Mouse (Mus musculus) B cell, adult (primary cell): ENCODE data around the gene Mrpl54. TPM values are rescaled to one million over a fixed set of nuclear protein-coding genes. Genes with fewer than 3 reads are reported as not detected.

Source experiments
- total RNA-seq: library from RNA; stranded (reverse); gene quantifications from 4 replicates; pipeline ENCODE4 v1.2.4, GENCODE M21; 2023; ENCODE audit not compliant: inconsistent age

Gene Mrpl54
- total RNA-seq: 128 to 138 TPM (median 136 TPM) in 4 replicates

DNA sequence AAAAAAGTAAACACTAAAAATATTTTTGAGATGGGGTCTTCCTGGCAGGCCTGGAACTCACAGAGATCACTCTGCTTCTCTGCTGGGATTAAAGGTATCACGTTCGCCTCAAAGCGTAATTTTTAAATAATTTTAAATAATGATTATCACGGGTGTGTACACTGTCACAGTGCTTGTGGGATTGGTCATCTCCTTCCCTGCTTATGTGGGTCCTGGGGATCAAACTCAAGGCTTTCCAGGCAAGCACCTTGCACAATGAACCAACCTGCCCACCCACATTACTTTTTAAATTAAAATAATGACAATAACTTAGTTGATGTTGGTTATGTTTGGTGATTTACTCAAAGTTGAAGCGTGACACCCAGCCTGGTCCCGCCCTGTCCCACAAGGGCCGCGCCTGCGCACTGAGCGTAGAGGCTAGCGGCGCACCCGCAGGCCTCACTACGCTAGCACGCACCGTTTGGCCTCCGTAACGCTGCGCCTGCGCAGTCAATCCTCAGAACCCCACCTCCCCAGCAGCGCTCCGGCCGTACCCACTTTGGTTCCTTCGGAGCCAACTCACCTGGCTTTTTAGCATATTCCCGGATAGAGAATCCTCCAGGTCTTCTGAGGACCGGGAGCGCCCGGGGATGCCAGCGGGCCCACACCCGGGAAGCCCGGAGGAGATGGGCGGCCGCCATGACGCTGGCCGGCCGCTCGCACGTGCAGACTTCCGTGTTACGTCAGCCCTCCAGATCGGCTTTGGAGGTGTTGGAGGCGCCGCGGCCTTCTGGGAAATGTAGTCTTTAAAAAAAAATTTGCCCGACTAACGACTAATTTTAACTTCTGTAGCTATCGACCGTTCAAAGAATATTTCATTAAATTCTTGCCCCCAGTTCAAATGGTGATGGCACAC, at the start of gene Mrpl54, which contains the start of gene Apba3:
TSS of gene Mrpl54 (minus strand) at position 724 of the 895 bp plus-strand sequence.
TSS of gene Apba3 (plus strand) at position 750 of the 895 bp plus-strand sequence.

DNA sequence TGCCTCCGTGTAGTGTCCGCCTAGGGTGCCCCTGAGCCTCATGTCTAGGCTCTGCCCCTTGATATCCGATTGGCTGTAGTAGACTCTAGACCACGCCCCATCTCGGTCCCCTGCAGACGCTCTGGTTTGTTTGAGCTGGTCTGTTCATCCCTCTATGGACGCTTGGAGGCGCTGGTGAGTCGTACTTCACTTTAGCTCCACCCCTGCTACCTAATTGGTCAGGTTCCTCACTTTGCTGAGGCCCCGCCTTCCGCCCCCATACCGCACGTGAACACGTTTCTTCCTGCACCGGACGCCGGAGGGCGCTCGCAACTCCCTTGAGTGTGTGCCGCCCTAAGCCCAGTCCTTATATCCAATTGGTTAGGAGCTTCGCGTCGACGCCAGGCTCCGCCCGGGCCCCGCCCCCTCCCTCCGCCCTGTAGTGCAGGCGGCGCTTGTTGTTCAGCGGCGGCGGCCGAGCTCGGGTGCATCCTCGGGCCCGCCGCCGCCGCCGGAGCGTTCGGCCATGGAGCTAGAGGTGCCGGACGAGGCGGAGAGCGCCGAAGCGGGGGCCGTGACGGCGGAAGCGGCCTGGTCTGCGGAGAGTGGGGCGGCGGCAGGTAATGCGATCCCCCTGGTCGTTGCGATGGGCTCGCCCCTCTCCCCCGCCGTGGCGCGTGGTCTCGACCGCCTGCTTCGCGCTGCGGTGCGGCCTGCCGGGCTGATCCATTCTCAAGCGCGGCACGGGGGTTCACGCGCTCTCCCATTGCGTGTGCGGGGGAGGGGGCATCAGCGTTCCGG, 26.0 kb upstream of the Mrpl54 start, which contains the start of gene Pip5k1c:
TSS of gene Pip5k1c (plus strand) at position 410 of the 780 bp plus-strand sequence.

DNA sequence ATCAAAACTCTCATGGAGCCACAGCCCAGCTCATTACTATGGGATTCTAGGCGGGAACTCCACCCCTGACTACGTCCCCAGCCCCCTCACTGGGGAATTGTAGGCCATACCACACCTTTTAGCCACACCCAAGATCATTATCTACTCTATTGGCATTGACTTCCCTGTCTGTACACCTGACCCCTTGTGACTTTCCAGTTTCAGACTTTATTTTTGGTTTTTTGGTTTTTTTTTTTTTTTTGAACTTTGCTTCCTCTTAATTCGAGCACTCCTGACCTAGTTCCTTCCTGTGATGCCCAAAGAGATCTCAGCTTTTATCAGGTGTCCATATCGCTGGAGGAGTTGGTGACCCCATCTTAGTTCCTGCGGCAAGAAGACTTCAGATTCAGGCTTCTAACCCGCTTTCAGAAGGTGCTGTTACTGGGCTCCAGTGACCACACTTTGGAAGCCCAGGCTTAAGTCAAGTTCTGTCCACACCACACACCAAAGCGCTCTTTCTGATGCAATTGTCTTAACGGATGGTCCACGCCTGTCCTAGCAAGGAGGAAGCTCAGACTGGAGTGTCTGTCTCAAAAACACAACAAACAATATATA, 24.9 kb upstream of the Mrpl54 start, which contains the start of gene Tjp3:
TSS of gene Tjp3 (minus strand) at position 71 of the 594 bp plus-strand sequence.

DNA sequence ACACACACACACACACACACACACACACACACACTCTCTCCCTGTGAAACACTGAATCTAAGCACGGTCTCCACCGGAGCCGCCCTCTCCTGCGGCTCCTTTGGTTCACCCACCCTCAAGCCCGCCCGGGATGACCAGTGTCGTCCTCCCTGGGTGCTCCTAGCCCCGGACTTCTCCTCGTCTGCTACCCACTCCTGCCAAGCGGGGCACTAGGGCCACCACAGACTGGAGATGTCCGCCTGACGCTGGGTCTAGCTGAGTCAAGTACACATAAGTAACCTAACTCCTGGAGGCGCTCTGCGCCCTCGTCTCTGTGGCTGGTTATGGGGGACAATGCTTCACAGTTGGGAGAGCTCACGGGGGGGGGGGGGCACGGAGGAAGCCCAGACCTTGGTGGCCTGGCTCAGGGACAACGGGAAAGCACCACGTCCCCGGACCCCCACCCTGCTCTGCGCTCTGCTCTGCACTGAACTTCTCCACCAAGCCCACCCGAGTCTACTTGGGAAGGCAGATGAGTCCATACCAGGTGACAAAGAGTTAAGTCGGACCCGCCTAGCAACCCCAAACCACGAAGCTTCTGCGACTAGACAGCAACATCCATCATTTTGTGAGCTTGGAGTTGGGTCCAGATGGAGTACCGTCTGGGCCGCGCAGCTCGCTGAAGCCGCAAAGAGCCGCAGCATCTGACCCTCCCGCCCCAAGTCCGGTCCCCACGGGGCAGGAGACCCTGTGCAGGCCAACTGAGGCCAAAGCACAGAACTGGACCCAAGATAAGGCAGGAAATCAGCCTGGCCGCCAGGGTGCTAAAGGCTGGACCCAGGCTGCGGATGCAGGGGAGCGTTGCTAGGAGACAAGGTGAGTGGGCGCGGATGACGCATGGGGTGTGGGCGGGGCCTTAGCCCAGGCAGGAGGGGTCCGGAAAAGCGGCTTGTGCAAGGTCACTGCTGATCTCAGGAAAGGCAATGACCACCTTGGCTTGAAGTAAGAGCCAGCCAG, 14.0 kb downstream of the Mrpl54 start, which contains the start of gene Matk:
TSS of gene Matk (plus strand) at position 512 of the 996 bp plus-strand sequence.

DNA sequence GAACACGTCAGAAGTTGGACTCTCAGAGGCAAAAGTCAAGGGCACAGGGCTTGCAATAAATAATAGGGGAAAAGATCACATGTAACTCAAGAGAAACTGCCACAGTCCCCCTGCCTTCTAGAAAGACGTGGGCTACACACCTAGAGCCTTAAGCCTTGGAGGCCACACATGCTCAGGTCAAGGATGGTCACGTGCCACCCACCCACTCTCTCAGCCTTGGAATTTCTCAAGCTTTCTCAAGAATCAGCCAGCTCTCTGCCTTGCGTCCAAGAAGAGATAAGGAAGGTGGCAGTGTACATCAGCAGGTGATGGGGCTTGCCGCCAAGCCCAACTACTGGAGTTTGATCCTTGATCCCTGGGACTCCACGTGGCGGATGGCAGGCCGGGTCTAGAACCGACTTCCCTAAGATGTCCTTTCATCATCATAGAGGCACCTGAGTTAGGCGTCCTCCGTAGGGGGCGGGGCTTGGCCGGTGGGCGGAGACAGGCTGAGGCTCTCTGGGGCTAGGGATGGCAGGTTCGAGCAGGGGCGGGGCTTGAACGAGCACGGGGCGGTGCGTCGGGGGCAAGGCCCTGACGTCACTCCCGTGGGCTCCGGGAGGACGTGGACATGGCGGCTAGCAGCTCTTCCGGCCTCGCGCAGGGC, 34.0 kb downstream of the Mrpl54 start, which contains the start of gene Zfr2:
TSS of gene Zfr2 (plus strand) at position 576 of the 646 bp plus-strand sequence.

DNA sequence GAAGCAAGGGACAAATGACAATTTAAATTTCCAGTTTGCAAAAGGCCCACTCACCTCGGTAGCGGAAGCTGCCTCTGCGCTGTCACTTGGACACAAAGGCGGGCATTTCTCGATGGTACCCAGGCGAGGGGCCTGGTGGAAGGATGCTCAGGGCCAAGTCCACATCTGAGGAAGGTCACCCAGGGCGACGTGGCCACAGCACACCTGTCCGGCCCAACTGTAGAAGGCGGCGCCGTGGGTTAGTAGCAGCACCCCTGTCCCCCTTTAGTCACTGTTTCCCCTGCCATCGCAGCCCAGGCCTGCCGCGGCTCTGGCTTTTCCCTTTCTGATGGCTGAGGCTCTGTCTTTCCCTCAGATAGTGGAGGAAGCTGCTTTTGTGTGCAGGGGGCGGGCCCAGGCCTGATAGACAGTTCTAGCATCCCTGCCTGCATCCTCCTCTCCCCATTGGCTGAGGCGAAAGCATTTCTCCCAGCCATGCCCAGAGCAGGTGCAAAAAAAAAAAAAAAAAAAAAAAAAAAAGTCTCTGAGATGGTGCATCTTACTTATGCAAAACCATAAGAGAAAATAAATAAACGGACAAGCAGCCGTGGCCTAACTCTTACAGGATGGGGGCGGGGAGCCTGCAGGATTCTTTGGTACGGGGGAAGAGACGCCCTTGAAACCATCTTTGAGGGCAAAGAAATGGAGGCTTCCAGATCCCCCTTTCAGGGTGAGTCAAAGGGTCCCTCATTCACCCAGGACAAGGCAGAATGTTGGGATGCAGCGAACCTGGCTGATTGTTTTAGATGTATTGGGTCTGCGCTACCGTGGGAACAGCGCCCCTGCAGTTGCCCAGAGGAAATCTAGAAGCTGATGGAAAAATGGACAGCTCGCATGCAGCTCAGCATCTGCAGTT, 36.0 kb downstream of the Mrpl54 start, which contains the start of gene Atcay:
TSS of gene Atcay (minus strand) at position 396 of the 895 bp plus-strand sequence.

Other genes with a start within 250 kb of the Mrpl54 start
- gene Diras1, start 241.3 kb downstream of the Mrpl54 start, total RNA-seq: not detected in 4 replicates
- 10.1 to 13.0 TPM (median 12.5 TPM) in 4 replicates for gene Slc39a3, start 229.5 kb downstream of the Mrpl54 start, total RNA-seq
- gene Sgta, start 206.8 kb downstream of the Mrpl54 start, total RNA-seq: 62.6 to 68.2 TPM (median 64.7 TPM) in 4 replicates
- 17.0 to 20.3 TPM (median 17.5 TPM) in 4 replicates for gene Thop1, start 196.9 kb downstream of the Mrpl54 start, total RNA-seq
- not detected in 4 replicates for gene Creb3l3, start 168.1 kb downstream of the Mrpl54 start, total RNA-seq
- gene Map2k2, start 161.0 kb downstream of the Mrpl54 start, total RNA-seq: 129 to 154 TPM (median 146 TPM) in 4 replicates
- gene Zbtb7a, start 131.7 kb downstream of the Mrpl54 start, total RNA-seq: 96.3 to 108 TPM (median 102 TPM) in 4 replicates
- 56.6 to 67.0 TPM (median 64.0 TPM) in 4 replicates for gene Pias4, start 99.0 kb downstream of the Mrpl54 start, total RNA-seq
- 2,010 to 2,056 TPM (median 2,036 TPM) in 4 replicates for gene Eef2, start 90.3 kb downstream of the Mrpl54 start, total RNA-seq
- 75.8 to 91.0 TPM (median 85.2 TPM) in 4 replicates for gene Dapk3, start 83.9 kb downstream of the Mrpl54 start, total RNA-seq
- not detected in 4 replicates for gene 4930442H23Rik, start 83.1 kb downstream of the Mrpl54 start, total RNA-seq
- gene Nmrk2, start 64.9 kb downstream of the Mrpl54 start, total RNA-seq: not detected in 4 replicates
- gene Atcay, start 36.1 kb downstream of the Mrpl54 start, total RNA-seq: not detected in 4 replicates
- 2.6 to 7.2 TPM (median 4.5 TPM) in 4 replicates for gene Zfr2, start 33.8 kb downstream of the Mrpl54 start, total RNA-seq
- 22.2 to 31.3 TPM (median 26.5 TPM) in 4 replicates for gene Matk, start 14.0 kb downstream of the Mrpl54 start, total RNA-seq
- gene Apba3, start within 50 bp of the Mrpl54 start, total RNA-seq: 41.2 to 44.0 TPM (median 42.6 TPM) in 4 replicates
- gene Tjp3, start 24.6 kb upstream of the Mrpl54 start, total RNA-seq: 12.7 to 18.0 TPM (median 17.5 TPM) in 4 replicates
- 150 to 166 TPM (median 155 TPM) in 4 replicates for gene Pip5k1c, start 26.0 kb upstream of the Mrpl54 start, total RNA-seq
- 45.1 to 49.2 TPM (median 46.9 TPM) in 4 replicates for gene Cactin, start 54.2 kb upstream of the Mrpl54 start, total RNA-seq
- gene Tbxa2r, start 61.8 kb upstream of the Mrpl54 start, total RNA-seq: 3.0 to 4.6 TPM (median 3.8 TPM) in 4 replicates
- gene Gipc3, start 76.3 kb upstream of the Mrpl54 start, total RNA-seq: 0.42 to 1.0 TPM (median 0.82 TPM) in 4 replicates
- 64.5 to 77.9 TPM (median 72.9 TPM) in 4 replicates for gene Hmg20b, start 83.5 kb upstream of the Mrpl54 start, total RNA-seq
- gene Mfsd12, start 90.6 kb upstream of the Mrpl54 start, total RNA-seq: 9.2 to 15.5 TPM (median 12.6 TPM) in 4 replicates
- gene 4930404N11Rik, start 98.9 kb upstream of the Mrpl54 start, total RNA-seq: 5.8 to 7.9 TPM (median 7.7 TPM) in 4 replicates
- 38.8 to 48.3 TPM (median 46.2 TPM) in 4 replicates for gene Fzr1, start 111.6 kb upstream of the Mrpl54 start, total RNA-seq
- 33.2 to 44.7 TPM (median 38.4 TPM) in 4 replicates for gene Dohh, start 117.5 kb upstream of the Mrpl54 start, total RNA-seq
- gene Gm48551, start 117.5 kb upstream of the Mrpl54 start, total RNA-seq: 1.4 to 2.8 TPM (median 1.9 TPM) in 4 replicates
- gene Gm48552, start 122.1 kb upstream of the Mrpl54 start, total RNA-seq: 1.8 to 11.0 TPM (median 4.5 TPM) in 4 replicates
- 4.3 to 7.4 TPM (median 6.4 TPM) in 4 replicates for gene Smim24, start 126.1 kb upstream of the Mrpl54 start, total RNA-seq
- gene Nfic, start 188.7 kb upstream of the Mrpl54 start, total RNA-seq: 15.2 to 21.2 TPM (median 16.2 TPM) in 4 replicates
- gene Celf5, start 215.8 kb upstream of the Mrpl54 start, total RNA-seq: 0.13 TPM in 1 of 4 replicates, not detected in the others
- 110 to 118 TPM (median 115 TPM) in 4 replicates for gene Ncln, start 229.5 kb upstream of the Mrpl54 start, total RNA-seq
- gene S1pr4, start 233.2 kb upstream of the Mrpl54 start, total RNA-seq: 50.5 to 55.7 TPM (median 53.1 TPM) in 4 replicates